Mouse (Mus musculus): Measurements from ENCODE around the gene Zfp58. TPM values are rescaled to one million over a fixed set of nuclear protein-coding genes. Genes with fewer than 3 reads are reported as not detected.

Zfp58 gene
- polyA plus RNA-seq, 1 experiment from 2014 or later: 17.1 TPM

- DNase-seq (ENCODE audit: low spot score): no peak
These were observed 48.4 kb downstream of the Zfp58 start for GRCm38 (mm10) chr13:67452021-67452309.

DNA sequence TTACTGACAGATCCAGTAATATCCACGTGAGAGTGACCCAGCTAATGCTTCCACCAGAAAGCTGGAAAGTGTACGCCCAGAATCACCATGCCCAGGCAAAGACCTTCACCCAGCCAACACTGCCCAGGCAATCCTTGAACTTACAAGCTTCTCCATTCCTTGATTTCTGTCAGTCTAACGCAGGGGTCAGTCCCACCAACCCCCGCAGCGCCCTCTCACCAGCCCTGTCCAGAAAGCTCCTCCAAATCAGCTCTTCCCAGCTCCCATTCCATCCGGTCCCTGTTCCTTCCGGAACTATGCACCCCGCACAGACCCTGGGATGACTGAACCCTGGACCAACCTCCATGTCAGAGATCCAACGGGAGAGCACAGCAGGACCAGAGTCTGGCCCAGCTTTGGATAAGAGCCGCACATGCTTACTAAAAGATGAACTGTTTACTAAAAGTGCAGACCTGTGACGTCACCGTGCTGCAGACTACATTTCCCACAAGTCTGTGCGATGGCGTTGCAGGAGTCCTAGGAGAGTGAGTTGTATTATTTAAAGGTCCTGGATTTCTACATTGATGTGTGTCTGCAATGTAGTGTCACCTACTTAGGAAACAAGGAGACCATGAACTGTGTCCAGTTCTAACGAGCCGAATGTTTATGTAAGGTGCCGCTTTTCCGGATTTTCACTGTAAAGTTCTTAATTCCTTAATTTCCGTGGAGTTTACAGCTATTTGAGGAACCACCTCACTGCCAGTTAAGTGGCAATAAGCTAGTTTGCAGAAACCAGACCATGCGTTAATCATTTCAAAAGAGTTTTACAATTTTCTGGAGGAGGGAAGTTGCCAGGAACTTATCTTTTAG lies 49.0 kb downstream of the Zfp58 start, which contains the start of gene Zfp874a:
Gene Zfp874a, minus strand, starts transcription at position 453 of the 849 bp plus-strand sequence.
- DNase-seq (ENCODE audit: low spot score): peak; percentile 76
- peak within 1 kb of the TSS; percentile 68 for H3K4me3 ChIP-seq
- peaks cover 2% of the 10 kb centered on the region; the same call in 1 of the 2 replicates for H3K9me3 ChIP-seq
- WGBS: 2% methylated on average over 20 of the region's 20 CpGs
- peaks cover 7% of the 10 kb centered on the region; the same call in 1 of the 2 replicates for H3K4me1 ChIP-seq
- H3K27me3 ChIP-seq (replicated peaks; ENCODE audit: low read depth, poor library complexity, severe bottlenecking): no peaks in the 10 kb centered on the region
- peak within 1 kb of the TSS; percentile 72 for H3K27ac ChIP-seq (replicated peaks)
- peaks cover 17% of the 10 kb centered on the region for H3K36me3 ChIP-seq (replicated peaks)

More at GRCm38 (mm10) chr13:67452021-67452309, 48.4 kb downstream of the Zfp58 start:
- no peaks in the 10 kb centered on the region for H3K27me3 ChIP-seq (replicated peaks; ENCODE audit: low read depth, poor library complexity, severe bottlenecking)
- H3K9me3 ChIP-seq: no peaks in the 10 kb centered on the region
- peaks cover 7% of the 10 kb centered on the region; the same call in 1 of the 2 replicates for H3K4me1 ChIP-seq
- peak overlapping the region; percentile 68 for H3K4me3 ChIP-seq
- peaks cover 11% of the 10 kb centered on the region for H3K36me3 ChIP-seq (replicated peaks)
- H3K27ac ChIP-seq (replicated peaks): peak overlapping the region; percentile 72
- 12% methylated on average over 3 of the region's 3 CpGs for WGBS

Other genes with a start within 250 kb of the Zfp58 start
- gene Zfp458, start 222.1 kb downstream of the Zfp58 start, polyA plus RNA-seq (2016; fragmentation: Nextera tagmentation; extraction: Ambion mirVana): 1.2 and 1.6 TPM in 2 replicates
- 0.32 and 0.62 TPM in 2 replicates for gene Zfp457, start 194.1 kb downstream of the Zfp58 start, polyA plus RNA-seq (2016; fragmentation: Nextera tagmentation; extraction: Ambion mirVana)
- gene Zfp595, start 168.0 kb downstream of the Zfp58 start, polyA plus RNA-seq (2016; fragmentation: Nextera tagmentation; extraction: Ambion mirVana): 1.5 and 1.8 TPM in 2 replicates
- gene Gm28044, start 140.0 kb downstream of the Zfp58 start, polyA plus RNA-seq (2016; fragmentation: Nextera tagmentation; extraction: Ambion mirVana): 0.52 TPM in 1 of 2 replicates, not detected in the other
- gene Zfp953, start 139.9 kb downstream of the Zfp58 start, polyA plus RNA-seq (2016; fragmentation: Nextera tagmentation; extraction: Ambion mirVana): 0.79 and 0.92 TPM in 2 replicates
- not detected in 2 replicates for gene Gm28041, start 124.8 kb downstream of the Zfp58 start, polyA plus RNA-seq (2016; fragmentation: Nextera tagmentation; extraction: Ambion mirVana)
- 0.64 and 1.4 TPM in 2 replicates for gene Zfp456, start 124.7 kb downstream of the Zfp58 start, polyA plus RNA-seq (2016; fragmentation: Nextera tagmentation; extraction: Ambion mirVana)
- 4.2 and 4.5 TPM in 2 replicates for gene Zfp429, start 100.7 kb downstream of the Zfp58 start, polyA plus RNA-seq (2016; fragmentation: Nextera tagmentation; extraction: Ambion mirVana)
- 1.5 and 1.6 TPM in 2 replicates for gene Zfp459, start 79.1 kb downstream of the Zfp58 start, polyA plus RNA-seq (2016; fragmentation: Nextera tagmentation; extraction: Ambion mirVana)
- 8.7 and 11.7 TPM in 2 replicates for gene Zfp874a, start 48.9 kb downstream of the Zfp58 start, polyA plus RNA-seq (2016; fragmentation: Nextera tagmentation; extraction: Ambion mirVana)
- gene Zfp874b, start 16.3 kb downstream of the Zfp58 start, polyA plus RNA-seq (2016; fragmentation: Nextera tagmentation; extraction: Ambion mirVana): 2.0 and 2.8 TPM in 2 replicates
- not detected in 2 replicates for gene Gm26965, start 25.6 kb upstream of the Zfp58 start, polyA plus RNA-seq (2016; fragmentation: Nextera tagmentation; extraction: Ambion mirVana)
- gene Zfp87, start 25.6 kb upstream of the Zfp58 start, polyA plus RNA-seq (2016; fragmentation: Nextera tagmentation; extraction: Ambion mirVana): 23.5 and 23.9 TPM in 2 replicates
- gene Zfp748, start 53.3 kb upstream of the Zfp58 start, polyA plus RNA-seq (2016; fragmentation: Nextera tagmentation; extraction: Ambion mirVana): 15.7 and 15.8 TPM in 2 replicates
- 3.5 and 4.1 TPM in 2 replicates for gene Zfp729b, start 109.2 kb upstream of the Zfp58 start, polyA plus RNA-seq (2016; fragmentation: Nextera tagmentation; extraction: Ambion mirVana)
- gene Gm49345, start 137.2 kb upstream of the Zfp58 start, polyA plus RNA-seq (2016; fragmentation: Nextera tagmentation; extraction: Ambion mirVana): 0.15 TPM in 1 of 2 replicates, not detected in the other
- 2.4 and 2.5 TPM in 2 replicates for gene Zfp729a, start 137.2 kb upstream of the Zfp58 start, polyA plus RNA-seq (2016; fragmentation: Nextera tagmentation; extraction: Ambion mirVana)
- gene Zfp738, start 186.5 kb upstream of the Zfp58 start, polyA plus RNA-seq (2016; fragmentation: Nextera tagmentation; extraction: Ambion mirVana): 11.2 and 11.3 TPM in 2 replicates
- gene Zfp65, start 228.6 kb upstream of the Zfp58 start, polyA plus RNA-seq (2016; fragmentation: Nextera tagmentation; extraction: Ambion mirVana): 6.4 and 7.8 TPM in 2 replicates